Mouse (Mus musculus): ENCODE results near the gene Mapkap1.

Gene Mapkap1

GRCm38 (mm10) chr2:34532394-34532793, 125.8 kb downstream of the Mapkap1 start:
- DNase-seq (ENCODE audit: low spot score), result no peak

DNA sequence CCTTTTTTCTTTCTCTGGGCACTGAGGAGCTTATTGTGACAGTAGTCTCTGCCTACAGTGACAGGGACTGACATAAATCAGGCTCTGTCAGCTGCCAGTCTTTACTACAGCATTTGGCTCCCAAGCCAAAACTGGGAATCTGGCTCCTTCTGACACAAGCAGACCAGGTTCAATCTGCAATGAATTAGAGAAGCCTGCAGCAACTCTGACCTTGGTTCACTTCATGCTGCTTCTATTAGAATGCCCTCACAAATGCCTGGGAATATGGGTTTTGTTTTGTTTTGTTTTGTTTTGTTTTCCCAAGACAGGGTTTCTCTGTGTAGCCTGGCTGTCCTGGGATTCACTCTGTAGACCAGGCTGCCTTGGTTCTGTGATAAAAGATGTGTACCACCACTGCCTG, 126.7 kb downstream of the Mapkap1 start:
- peak; percentile 14 for DNase-seq (ENCODE audit: low spot score)

- peak; percentile 28 for DNase-seq (ENCODE audit: low spot score)
Measured at GRCm38 (mm10) chr2:34534996-34535395, 128.4 kb downstream of the Mapkap1 start.

DNA sequence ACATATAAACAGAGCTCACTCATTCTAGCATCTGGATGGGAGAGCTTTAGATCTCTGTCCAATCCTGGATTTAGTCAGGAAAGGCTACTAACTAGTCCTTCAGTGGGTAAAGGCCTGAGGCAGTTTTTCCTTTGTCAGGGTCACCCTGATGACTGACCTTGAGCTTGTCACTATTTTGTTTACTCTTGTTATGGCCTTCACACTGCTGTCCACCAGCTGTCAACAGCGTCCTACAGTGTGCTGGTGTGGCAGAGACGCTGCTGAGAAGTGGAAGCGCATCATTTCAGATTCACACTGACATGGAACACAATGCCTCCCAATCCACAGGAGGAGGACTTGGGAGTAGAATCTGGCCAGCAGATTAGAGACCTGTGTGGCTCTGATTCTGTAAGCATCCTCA, 130.8 kb downstream of the Mapkap1 start:
- no peak for DNase-seq (ENCODE audit: low spot score)

- DNase-seq (ENCODE audit: low spot score), result no peak
Measured at GRCm38 (mm10) chr2:34543581-34543980, 137.0 kb downstream of the Mapkap1 start.

GRCm38 (mm10) chr2:34544021-34544420, 137.4 kb downstream of the Mapkap1 start:
- DNase-seq (ENCODE audit: low spot score), result no peak

DNA sequence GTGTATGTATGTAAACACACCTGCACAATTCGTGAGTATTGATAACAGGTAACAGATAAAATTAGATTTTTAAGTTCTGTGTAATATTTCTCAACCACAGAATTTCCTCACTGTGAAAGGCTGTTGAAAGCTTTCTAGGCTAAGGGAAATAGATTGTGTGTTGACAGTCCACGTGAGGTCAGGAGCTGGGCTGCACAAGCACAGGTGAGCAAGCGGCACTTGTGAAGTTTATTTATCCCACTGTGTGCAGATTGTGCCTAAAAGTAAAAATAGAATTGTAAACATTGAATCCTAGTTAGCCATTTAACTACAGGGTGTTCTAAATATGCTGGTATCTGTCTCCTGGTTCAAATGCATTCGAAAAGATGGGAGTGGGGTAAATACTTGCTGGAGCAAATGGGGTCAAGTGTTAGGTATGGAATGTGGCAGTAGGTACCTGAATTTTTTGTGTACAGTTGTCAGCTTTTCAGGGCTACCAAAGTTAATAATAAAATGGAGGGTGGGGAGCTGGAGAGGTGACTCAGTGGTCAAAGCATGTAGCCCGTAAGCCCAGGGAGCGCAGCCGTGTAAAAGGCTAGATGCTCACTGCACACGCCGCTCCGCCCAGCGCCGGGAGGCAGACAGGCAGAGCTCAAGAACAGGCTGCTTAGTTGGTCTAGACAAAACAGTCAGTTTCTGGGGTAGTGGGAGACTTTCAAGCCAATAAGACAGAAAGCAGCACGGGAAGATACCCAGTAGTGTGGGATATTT, 138.2 kb downstream of the Mapkap1 start:
- DNase-seq (ENCODE audit: low spot score), result no peak

DNA sequence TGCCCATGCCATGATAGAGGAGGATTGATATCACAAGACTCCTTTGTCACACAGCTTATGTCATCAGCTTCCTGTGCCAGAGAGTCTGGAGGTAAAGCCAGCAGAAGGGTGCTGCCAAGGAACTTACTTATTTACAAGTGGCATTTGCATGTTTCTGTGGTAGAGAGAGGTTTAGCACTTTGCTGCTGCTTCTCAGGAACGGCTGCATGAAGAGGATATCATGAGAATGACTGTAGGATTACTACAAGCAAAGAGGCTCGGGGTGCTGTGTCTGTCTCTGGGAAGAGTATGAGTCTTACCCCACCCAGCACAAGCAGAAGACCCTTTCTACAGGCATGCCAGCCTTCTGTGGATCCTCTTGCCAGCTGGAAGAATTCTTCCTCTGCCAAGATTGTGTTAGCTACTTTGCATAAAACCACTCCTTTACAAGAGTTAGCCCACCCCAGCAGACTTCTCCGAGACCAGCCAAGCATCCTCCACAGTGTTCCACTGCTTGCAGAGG, 139.7 kb downstream of the Mapkap1 start:
- DNase-seq (ENCODE audit: low spot score), result peak; percentile 37

DNA sequence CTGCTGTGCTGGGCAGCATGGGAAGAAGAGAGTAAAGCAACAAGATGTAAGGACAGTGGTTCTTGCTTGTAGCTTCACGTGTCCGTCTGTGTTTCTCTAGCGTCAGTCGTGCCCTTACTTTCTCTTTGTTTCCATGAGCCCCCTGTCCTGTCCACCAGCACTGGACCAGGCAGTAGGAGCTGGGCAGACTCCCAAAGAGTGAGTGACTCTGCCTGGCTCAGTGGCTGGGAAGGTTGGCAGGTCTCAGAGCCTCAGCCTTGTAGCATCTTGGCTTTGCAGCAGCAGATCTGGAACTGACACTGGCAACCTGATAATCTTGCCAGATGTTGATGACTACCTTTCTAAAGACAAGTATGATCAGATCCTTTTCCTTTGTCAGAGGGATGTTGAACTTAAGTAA, 140.9 kb downstream of the Mapkap1 start:
- no peak for DNase-seq (ENCODE audit: low spot score)

- no peak for DNase-seq (ENCODE audit: low spot score)
Measured at GRCm38 (mm10) chr2:34548961-34549360, 142.4 kb downstream of the Mapkap1 start.

DNA sequence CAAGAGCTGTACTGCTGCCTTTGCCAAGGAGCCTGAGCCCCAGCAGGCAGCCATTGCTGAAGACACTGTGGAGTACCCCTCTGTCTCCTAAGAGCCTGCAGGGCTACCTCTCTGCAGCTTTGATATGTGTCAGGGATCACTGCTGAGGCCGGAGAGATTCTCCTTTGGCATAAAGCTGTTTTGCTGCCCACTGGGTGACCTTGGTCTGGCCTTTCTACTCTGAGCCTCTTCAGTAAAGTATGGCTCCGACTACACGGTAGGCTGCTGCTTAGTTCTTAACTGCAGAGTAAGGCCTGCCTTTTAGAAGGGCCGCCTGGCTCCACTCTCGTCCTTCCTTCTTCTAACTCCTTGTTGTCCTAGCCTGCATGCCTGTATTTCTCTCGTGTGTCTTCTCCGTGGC, 142.9 kb downstream of the Mapkap1 start:
- no peak for DNase-seq (ENCODE audit: low spot score)

GRCm38 (mm10) chr2:34552772-34553171, 146.2 kb downstream of the Mapkap1 start:
- no peak for DNase-seq (ENCODE audit: low spot score)

- DNase-seq (ENCODE audit: low spot score), result no peak
Measured at GRCm38 (mm10) chr2:34553580-34554231, 147.1 kb downstream of the Mapkap1 start.

GRCm38 (mm10) chr2:34560146-34560545, 153.6 kb downstream of the Mapkap1 start:
- no peak for DNase-seq (ENCODE audit: low spot score)

DNA sequence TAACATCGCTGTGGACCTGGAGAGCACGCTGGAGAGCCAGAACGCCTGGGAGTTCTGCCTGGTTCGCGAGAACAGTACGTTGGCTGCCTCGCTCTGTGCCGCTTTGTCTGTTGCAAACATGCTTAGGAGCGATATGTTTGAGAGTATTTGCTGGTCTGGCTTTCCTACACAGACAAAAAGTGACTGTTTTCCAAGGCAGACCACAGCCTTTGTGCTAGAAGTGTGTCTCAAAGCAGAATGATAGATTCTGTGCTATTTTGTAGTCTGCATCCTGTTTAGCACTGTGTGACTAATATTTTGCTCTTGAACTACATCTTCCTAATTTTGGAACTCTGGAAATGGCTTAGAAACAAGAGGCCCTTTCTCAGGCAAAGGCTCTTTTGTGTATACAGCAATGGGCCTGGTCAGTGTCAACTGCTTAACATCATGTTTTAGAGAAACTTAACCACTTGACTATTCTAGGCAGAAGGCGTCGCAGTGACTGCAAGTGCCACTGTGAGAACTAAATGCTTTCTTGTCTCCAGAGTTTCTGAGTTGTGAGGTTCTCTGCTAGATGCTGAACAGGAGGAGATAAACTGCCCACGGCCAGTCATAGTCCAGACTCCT, 156.6 kb downstream of the Mapkap1 start:
- DNase-seq (ENCODE audit: low spot score), result peak; percentile 25

GRCm38 (mm10) chr2:34563865-34564264, 157.3 kb downstream of the Mapkap1 start:
- no peak for DNase-seq (ENCODE audit: low spot score)

DNA sequence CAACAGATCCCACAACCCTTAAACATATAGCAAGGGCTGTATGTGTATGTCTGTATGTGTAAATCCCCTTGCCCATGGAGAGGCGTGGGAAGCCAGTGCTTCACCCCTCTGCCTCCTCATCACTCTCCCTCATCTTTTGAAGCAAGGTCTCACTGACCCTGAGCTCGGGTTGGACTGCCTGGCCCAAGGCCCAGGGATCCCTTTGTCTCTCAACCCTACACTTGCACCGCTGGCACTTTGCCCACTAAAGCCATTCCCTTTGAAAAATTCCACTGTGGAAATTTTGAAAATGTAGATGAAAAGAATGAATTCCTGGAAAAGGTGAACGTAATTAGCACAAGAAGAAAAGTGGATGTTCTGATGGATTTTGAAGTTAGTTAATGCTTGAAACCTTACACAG, 159.6 kb downstream of the Mapkap1 start:
- DNase-seq (ENCODE audit: low spot score), result no peak

DNA sequence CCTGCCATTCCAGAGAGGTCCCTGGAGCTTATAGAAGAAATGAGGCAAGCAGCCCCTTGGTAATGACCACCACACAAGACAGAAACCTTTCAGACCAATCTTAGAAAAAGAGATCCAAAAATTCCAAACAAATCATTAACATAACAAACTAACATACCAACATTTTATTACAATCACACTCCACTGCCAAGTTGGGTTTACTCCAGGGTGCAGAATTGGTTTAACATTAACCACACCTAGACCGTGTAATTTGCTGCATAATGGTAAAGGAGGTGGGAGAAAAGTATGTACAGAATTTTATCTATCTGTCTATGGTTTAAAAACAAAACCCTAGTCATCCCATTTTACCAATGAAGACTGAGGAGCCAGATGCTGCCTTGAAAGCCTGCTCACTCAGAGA, 160.0 kb downstream of the Mapkap1 start:
- no peak for DNase-seq (ENCODE audit: low spot score)

DNA sequence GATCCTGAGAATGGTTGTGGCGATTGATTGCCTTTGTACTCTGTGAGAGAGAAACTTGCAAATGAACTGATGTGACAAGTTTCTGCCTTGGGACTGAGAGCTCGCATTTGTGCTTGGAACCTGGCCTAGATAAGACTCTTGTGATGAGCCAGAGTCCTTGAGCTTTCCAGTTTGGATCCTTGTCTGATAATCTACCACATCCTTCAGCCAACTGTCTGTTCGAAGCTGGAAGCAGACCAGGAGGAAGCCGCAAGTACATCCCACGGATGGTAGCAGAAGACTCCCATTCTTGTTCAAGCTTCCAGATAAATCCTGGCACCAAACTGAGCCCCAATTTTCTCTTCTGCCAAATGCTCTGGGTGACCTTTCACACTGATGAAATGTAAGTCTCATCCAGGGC, 162.6 kb downstream of the Mapkap1 start:
- DNase-seq (ENCODE audit: low spot score), result peak; percentile 26

DNA sequence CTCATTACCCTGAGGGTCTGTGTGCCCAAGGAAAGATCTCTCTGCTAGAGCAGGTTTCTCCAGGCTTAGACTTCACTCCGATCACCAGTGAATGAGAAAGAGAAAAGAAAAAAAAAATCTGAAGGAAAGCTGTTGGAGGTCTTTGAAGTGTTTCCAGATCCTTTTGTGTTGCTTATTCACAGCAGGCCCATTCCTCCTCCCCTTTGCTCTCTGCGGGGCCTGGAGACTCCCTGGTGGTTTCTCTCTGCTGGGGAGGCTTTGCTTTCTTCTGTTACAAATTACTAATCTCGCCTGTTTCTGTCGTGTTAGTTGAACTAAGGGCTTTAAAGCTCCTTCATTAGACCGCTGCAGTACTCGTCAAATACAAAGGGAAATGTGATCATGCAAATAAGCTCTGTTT, 163.8 kb downstream of the Mapkap1 start:
- DNase-seq (ENCODE audit: low spot score), result no peak

- DNase-seq (ENCODE audit: low spot score), result no peak
Measured at GRCm38 (mm10) chr2:34571096-34571495, 164.5 kb downstream of the Mapkap1 start.

- DNase-seq (ENCODE audit: low spot score), result no peak
Measured at GRCm38 (mm10) chr2:34573073-34573472, 166.5 kb downstream of the Mapkap1 start.

GRCm38 (mm10) chr2:34588546-34588945, 182.0 kb downstream of the Mapkap1 start:
- DNase-seq (ENCODE audit: low spot score), result peak; percentile 23
